12 mouse cellular contexts compared by ENCODE assay signal in genomic region chr13:116294151-116294461, GRCm38 (mm10). TPM values are rescaled to one million over a fixed set of nuclear protein-coding genes. Genes with fewer than 3 reads are reported as not detected.
DNase-seq lines count a peak whose midpoint lies in the region; ATAC-seq lines count a peak whose summit lies in the region.
"Had no signal": no experiment of that assay in that cellular context is flagged by ENCODE, and none has a peak within 500 bp of the region (broad histone marks: within the 10 kb centered on the region; RNA-seq: fewer than 3 reads in every experiment).

No protein-coding gene starts in this region.

- no peaks in the 10 kb centered on the region for H3K36me3 ChIP-seq in hindbrain, embryonic 10.5 days
- no peaks in the 10 kb centered on the region for H3K36me3 ChIP-seq in hindbrain, embryonic 14.5 days (replicated peaks; ENCODE audit: control insufficient read depth, insufficient read depth)
- H3K36me3 ChIP-seq in embryonic facial prominence, embryonic 10.5 days (replicated peaks) = no peaks in the 10 kb centered on the region
- H3K36me3 ChIP-seq in forebrain, embryonic 16.5 days (ENCODE audit: control insufficient read depth, insufficient read depth) = no peaks in the 10 kb centered on the region
- no peaks in the 10 kb centered on the region for H3K36me3 ChIP-seq in midbrain, embryonic 13.5 days

- WGBS in hindbrain, embryonic 10.5 days = under 1% methylated on average over 11 of the region's 11 CpGs
- WGBS in hindbrain, embryonic 14.5 days = 0% methylated on average over 11 of the region's 11 CpGs
- WGBS in embryonic facial prominence, embryonic 10.5 days = 0% methylated on average over 11 of the region's 11 CpGs
- 2% methylated on average over 11 of the region's 11 CpGs for WGBS in forebrain, embryonic 16.5 days
- under 1% methylated on average over 11 of the region's 11 CpGs for WGBS in midbrain, embryonic 13.5 days

- peak overlapping the region; percentile 13; the same call in 1 of the 2 replicates for H3K27ac ChIP-seq in hindbrain, embryonic 10.5 days
- no peak overlapping the region for H3K27ac ChIP-seq in hindbrain, embryonic 14.5 days
- peak overlapping the region; percentile 73 for H3K27ac ChIP-seq in embryonic facial prominence, embryonic 10.5 days (replicated peaks)
- no peak overlapping the region for H3K27ac ChIP-seq in forebrain, embryonic 16.5 days (ENCODE audit: low read length)
- no peak overlapping the region for H3K27ac ChIP-seq in midbrain, embryonic 13.5 days

- peak overlapping the region; percentile 31 for H3K4me3 ChIP-seq in hindbrain, embryonic 10.5 days
- no peak overlapping the region for H3K4me3 ChIP-seq in hindbrain, embryonic 14.5 days (replicated peaks; ENCODE audit: low read length)
- H3K4me3 ChIP-seq in embryonic facial prominence, embryonic 10.5 days = peak overlapping the region; percentile 48
- no peak overlapping the region for H3K4me3 ChIP-seq in forebrain, embryonic 16.5 days (replicated peaks; ENCODE audit: low read length)
- no peak overlapping the region for H3K4me3 ChIP-seq in midbrain, embryonic 13.5 days (replicated peaks)
- H3K4me3 ChIP-seq: erythroblast, embryonic 14.5 days had no signal

- no peak for ATAC-seq in hindbrain, embryonic 14.5 days (ENCODE audit: low FRiP score)
- ATAC-seq in forebrain, embryonic 16.5 days = peak; percentile 16; the same call in 1 of the 2 replicates
- no peak; the same call in 1 of the 2 replicates for ATAC-seq in midbrain, embryonic 13.5 days
- ATAC-seq: activated CD4-positive, CD25-positive, alpha-beta regulatory T cell, adult 4 months; CD4-positive, CD25-positive, alpha-beta regulatory T cell, adult 4 months had no signal

- H3K9ac ChIP-seq in hindbrain, embryonic 14.5 days = no peak overlapping the region
- H3K9ac ChIP-seq in forebrain, embryonic 16.5 days (replicated peaks; ENCODE audit: low read depth, low read length) = no peak overlapping the region
- H3K9ac ChIP-seq in midbrain, embryonic 13.5 days (replicated peaks) = no peak overlapping the region

- peaks cover 97% of the 10 kb centered on the region for H3K27me3 ChIP-seq in hindbrain, embryonic 10.5 days (ENCODE audit: insufficient read depth, poor library complexity, severe bottlenecking)
- peaks cover 93% of the 10 kb centered on the region for H3K27me3 ChIP-seq in hindbrain, embryonic 14.5 days (ENCODE audit: control insufficient read depth, insufficient read depth, low read length)
- H3K27me3 ChIP-seq in embryonic facial prominence, embryonic 10.5 days (replicated peaks; ENCODE audit: low read depth, poor library complexity, severe bottlenecking) = peaks cover 90% of the 10 kb centered on the region
- H3K27me3 ChIP-seq in forebrain, embryonic 16.5 days (replicated peaks; ENCODE audit: control insufficient read depth, insufficient read depth, low read length) = peaks cover 51% of the 10 kb centered on the region
- peaks cover 85% of the 10 kb centered on the region for H3K27me3 ChIP-seq in midbrain, embryonic 13.5 days

- H3K4me2 ChIP-seq in hindbrain, embryonic 14.5 days (replicated peaks) = no peak overlapping the region
- H3K4me2 ChIP-seq in forebrain, embryonic 16.5 days (ENCODE audit: low read length) = peak overlapping the region; percentile 26
- H3K4me2 ChIP-seq in midbrain, embryonic 13.5 days (replicated peaks) = peak overlapping the region; percentile 11

- H3K4me1 ChIP-seq in hindbrain, embryonic 10.5 days (replicated peaks) = peaks cover 17% of the 10 kb centered on the region
- no peaks in the 10 kb centered on the region for H3K4me1 ChIP-seq in hindbrain, embryonic 14.5 days (replicated peaks; ENCODE audit: control insufficient read depth, insufficient read depth, low read length)
- H3K4me1 ChIP-seq in embryonic facial prominence, embryonic 10.5 days = peaks cover 21% of the 10 kb centered on the region
- peaks cover 12% of the 10 kb centered on the region for H3K4me1 ChIP-seq in forebrain, embryonic 16.5 days (replicated peaks; ENCODE audit: control insufficient read depth, insufficient read depth, low read length)
- H3K4me1 ChIP-seq in midbrain, embryonic 13.5 days (replicated peaks) = peaks cover 10% of the 10 kb centered on the region

- H3K9me3 ChIP-seq in hindbrain, embryonic 10.5 days = no peaks in the 10 kb centered on the region
- H3K9me3 ChIP-seq in hindbrain, embryonic 14.5 days (ENCODE audit: control insufficient read depth, low read length) = no peaks in the 10 kb centered on the region
- no peaks in the 10 kb centered on the region for H3K9me3 ChIP-seq in embryonic facial prominence, embryonic 10.5 days
- H3K9me3 ChIP-seq in forebrain, embryonic 16.5 days (ENCODE audit: control insufficient read depth, low read length) = no peaks in the 10 kb centered on the region
- no peaks in the 10 kb centered on the region for H3K9me3 ChIP-seq in midbrain, embryonic 13.5 days

- DNase-seq in hindbrain, embryonic 10.5 days (ENCODE audit: low spot score) = no peak
- no peak for DNase-seq in hindbrain, embryonic 14.5 days (ENCODE audit: low spot score)
- DNase-seq in embryonic facial prominence, embryonic 10.5 days (ENCODE audit: low spot score) = no peak
- DNase-seq in embryo, embryonic 9.5 days (ENCODE audit: extremely low spot score) = no peak
- DNase-seq in kidney, adult 8-10 months = no peak
- no peak for DNase-seq in c-Kit-positive CD71-positive TER-119-positive erythroid progenitor cells, embryonic 14.5 days (ENCODE audit: low spot score)
- DNase-seq: cerebellum, adult 11 months had no signal

RNA-seq across cellular contexts. Expression of gene Isl1, which starts 15.4 kb away (rescaled TPM):
- polyA plus RNA-seq in hindbrain, embryonic 10.5 days (2016; fragmentation: Nextera tagmentation; extraction: Ambion mirVana) = 34.9 and 63.4 TPM in 2 replicates
- 24.6 and 26.1 TPM in 2 replicates for polyA plus RNA-seq in hindbrain, embryonic 14.5 days (2014; fragmentation: Nextera tagmentation; extraction: Ambion mirVana)
- 49.5 and 58.7 TPM in 2 replicates for polyA plus RNA-seq in embryonic facial prominence, embryonic 10.5 days (2016; fragmentation: Nextera tagmentation; extraction: Ambion mirVana)
- 49.7 and 61.5 TPM in 2 replicates for polyA plus RNA-seq in forebrain, embryonic 16.5 days (2015; fragmentation: Nextera tagmentation; extraction: Ambion mirVana)
- 52.9 and 54.3 TPM in 2 replicates for polyA plus RNA-seq in midbrain, embryonic 13.5 days (2015; fragmentation: Nextera tagmentation; extraction: Ambion mirVana)
- polyA plus RNA-seq: activated CD4-positive, CD25-positive, alpha-beta regulatory T cell, adult 4 months; CD4-positive, CD25-positive, alpha-beta regulatory T cell, adult 4 months; erythroblast, embryonic 14.5 days had no signal

Comparison
In these comparisons a context has a peak if more than half of its experiments do, and no peak if none do; other contexts are left out.
1. H3K27ac ChIP-seq: peak in hindbrain, embryonic 10.5 days (single experiment) and embryonic facial prominence, embryonic 10.5 days (single experiment); none in hindbrain, embryonic 14.5 days (single experiment), forebrain, embryonic 16.5 days (single experiment) and midbrain, embryonic 13.5 days (single experiment).
2. H3K4me3 ChIP-seq: peak in hindbrain, embryonic 10.5 days (single experiment) and embryonic facial prominence, embryonic 10.5 days (single experiment); none in hindbrain, embryonic 14.5 days (single experiment), forebrain, embryonic 16.5 days (single experiment) and midbrain, embryonic 13.5 days (single experiment).